Mouse (Mus musculus) gastrocnemius, postnatal 36 days (tissue): Measurements from ENCODE around the gene Dhps. TPM values are rescaled to one million over a fixed set of nuclear protein-coding genes. Genes with fewer than 3 reads are reported as not detected.
"Not testable (repeated sequence)": the region's sequence is repeated elsewhere in the genome, so short reads cannot be mapped to it uniquely, and the experiment has no call there.

Source experiments
- DNase-seq, 2 experiments: peaks; one replicate each; pipeline ENCODE4 v3.0.0; 2022
- intact Hi-C: fragments of 180-260 bp; cut with DNase I; formaldehyde crosslinking; loops from one replicate; pipeline ENCODE4 v1.15.1; 2025
- total RNA-seq, 2 experiments: library from RNA; stranded (reverse); gene quantifications; 2 replicates each; pipeline ENCODE4 v1.2.3; 2021

The Dhps gene
- total RNA-seq, 2 experiments from 2014 or later = 18.2 to 23.6 TPM

DNA sequence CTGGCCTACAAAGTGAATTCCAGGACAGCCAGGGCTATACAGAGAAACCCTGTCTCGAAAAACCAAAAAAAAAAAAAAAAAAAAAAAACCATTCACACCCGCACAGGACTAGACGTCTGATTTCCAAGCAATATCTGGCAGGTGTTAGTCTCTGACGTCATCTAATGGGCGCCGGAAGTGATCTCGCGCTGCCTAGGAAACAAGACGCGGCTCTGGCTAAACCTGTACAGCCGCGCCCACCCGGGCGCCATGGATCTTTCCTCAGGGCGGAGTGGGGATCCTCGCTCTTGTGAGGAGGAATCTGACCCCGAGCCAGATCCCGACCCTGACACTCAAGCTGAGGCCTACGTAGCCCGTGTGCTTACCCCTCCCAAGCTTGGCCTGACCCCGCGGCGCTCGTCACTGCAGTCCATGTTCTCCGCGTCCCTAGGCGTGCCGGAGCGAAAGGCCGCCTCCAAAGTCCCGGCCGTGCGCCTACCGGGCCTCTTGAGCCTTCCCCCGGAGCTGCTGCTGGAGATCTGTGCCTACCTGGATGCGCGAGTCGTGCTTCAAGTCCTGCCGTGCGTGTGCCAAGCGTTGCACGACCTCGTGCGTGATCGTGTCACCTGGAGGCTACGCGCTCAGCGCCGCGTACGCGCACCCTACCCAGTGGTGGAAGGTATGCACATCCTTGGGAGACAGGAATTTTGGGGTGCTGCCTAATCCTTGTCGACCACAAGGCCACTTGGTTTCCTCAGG is 11.5 kb upstream of the Dhps start, which contains the start of gene Fbxw9:
Gene Fbxw9, plus strand, starts transcription at position 177 of the 738 bp plus-strand sequence.
- intact Hi-C loops = no loop called here
- DNase-seq = peak; percentile 76 to 81

- DNase-seq = no peak
- intact Hi-C loops = no loop called here
These were observed 9.0 kb upstream of the Dhps start for GRCm38 (mm10) chr8:85062603-85063002.

- intact Hi-C loops = no loop called here
- DNase-seq = no peak
These were observed 6.3 kb upstream of the Dhps start for GRCm38 (mm10) chr8:85065213-85065612.

- DNase-seq = no peak
- intact Hi-C loops = no loop called here
These were observed 4.4 kb upstream of the Dhps start for GRCm38 (mm10) chr8:85067155-85067554.

GRCm38 (mm10) chr8:85067982-85068381 is 3.6 kb upstream of the Dhps start, which contains the start of gene Gm5741:
Gene Gm5741 (minus strand): TSS chr8:85067982.
- no peak for DNase-seq
- intact Hi-C loops = no loop called here

GRCm38 (mm10) chr8:85071041-85071440 is 516 bp upstream of the Dhps start:
- intact Hi-C loops = loop anchor here (10.0 kb wide), 1 partner anchor 344 kb away; no protein-coding TSS in a partner anchor

GRCm38 (mm10) chr8:85072364-85072929 is 890 bp downstream of the Dhps start:
- intact Hi-C loops = loop anchor here (10.0 kb wide), 1 partner anchor 342 kb away; no protein-coding TSS in a partner anchor
- DNase-seq = no peak

More at GRCm38 (mm10) chr8:85071041-85071440, 516 bp upstream of the Dhps start:
- no peak for DNase-seq

DNA sequence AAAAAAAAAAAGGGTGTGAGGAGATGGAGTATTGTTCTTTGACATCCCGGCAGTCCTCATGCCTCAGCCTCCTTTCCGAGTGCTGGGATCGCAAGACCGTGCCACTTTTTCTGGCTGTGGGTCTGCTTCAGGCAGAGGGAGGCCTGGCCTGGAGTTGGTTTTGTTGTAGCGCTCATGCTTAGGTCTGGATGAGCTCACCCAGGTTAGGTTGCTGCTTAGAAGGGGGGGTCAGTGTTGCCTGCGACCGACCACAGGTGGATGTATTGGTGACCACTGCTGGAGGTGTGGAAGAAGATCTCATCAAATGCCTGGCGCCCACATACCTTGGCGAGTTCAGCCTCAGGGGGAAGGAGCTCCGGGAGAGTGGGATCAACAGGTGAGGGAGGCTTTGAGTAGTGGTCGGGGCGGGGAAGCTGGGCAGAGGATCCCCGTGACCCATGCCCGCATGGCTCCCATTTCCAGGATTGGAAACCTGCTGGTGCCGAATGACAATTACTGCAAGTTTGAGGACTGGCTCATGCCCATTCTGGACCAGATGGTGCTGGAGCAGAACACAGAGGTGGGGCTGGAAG is 1.6 kb downstream of the Dhps start:
- intact Hi-C loops = loop anchor here (10.0 kb wide), 1 partner anchor 342 kb away; no protein-coding TSS in a partner anchor
- no peak for DNase-seq

- intact Hi-C loops = loop anchor here (10.0 kb wide), 1 partner anchor 341 kb away; no protein-coding TSS in a partner anchor
These were observed 2.6 kb downstream of the Dhps start for GRCm38 (mm10) chr8:85074167-85074566.

DNA sequence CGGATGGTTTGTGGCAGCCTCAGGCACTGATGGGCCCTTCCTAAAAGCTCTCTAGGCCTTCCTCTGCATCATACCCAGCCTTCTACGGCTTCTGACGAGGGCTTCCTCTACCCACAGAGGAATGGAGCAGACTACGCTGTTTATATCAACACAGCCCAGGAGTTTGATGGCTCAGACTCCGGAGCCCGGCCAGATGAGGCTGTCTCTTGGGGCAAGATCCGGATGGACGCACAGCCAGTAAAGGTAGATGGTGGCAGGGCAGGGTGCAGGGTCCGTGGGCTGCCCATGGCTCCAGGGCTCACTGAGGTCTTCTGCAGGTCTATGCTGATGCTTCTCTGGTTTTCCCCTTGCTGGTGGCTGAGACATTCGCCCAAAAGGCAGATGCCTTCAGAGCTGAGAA is 3.1 kb downstream of the Dhps start:
- intact Hi-C loops = loop anchor here (5.0 to 10.0 kb wide), 2 partner anchors 98 to 340 kb away; no protein-coding TSS in a partner anchor
- DNase-seq = no peak

More at GRCm38 (mm10) chr8:85074167-85074566, 2.6 kb downstream of the Dhps start:
- DNase-seq = no peak

GRCm38 (mm10) chr8:85076001-85076400 is 4.4 kb downstream of the Dhps start:
- intact Hi-C loops = loop anchor here (5.0 to 10.0 kb wide), 2 partner anchors 96 to 339 kb away; no protein-coding TSS in a partner anchor
- DNase-seq = no peak

- DNase-seq = peak; percentile 58 to 68
- intact Hi-C loops = loop anchor here (5.0 to 10.0 kb wide), 2 partner anchors 95 to 338 kb away; no protein-coding TSS in a partner anchor
These were observed 5.4 kb downstream of the Dhps start for GRCm38 (mm10) chr8:85076993-85077392.

DNA sequence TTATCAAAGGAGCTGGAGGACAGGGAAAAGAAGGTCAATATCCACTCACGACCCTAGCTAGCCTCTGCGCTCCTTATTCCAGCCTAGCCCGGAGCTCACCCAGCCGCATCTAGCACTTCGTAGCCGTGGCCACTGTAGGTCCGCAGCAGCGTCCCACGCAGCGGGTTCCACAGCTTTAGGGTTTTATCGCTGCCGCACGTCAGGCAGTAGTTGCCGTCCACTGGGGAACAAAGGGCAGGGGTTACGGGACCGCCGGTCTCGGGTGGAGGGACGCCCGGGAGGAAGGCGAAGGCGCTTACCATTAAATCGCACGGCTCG is 8.6 kb downstream of the Dhps start:
- intact Hi-C loops = loop anchor here (10.0 kb wide), 1 partner anchor 195 kb away; no protein-coding TSS in a partner anchor
- DNase-seq = no peak

DNA sequence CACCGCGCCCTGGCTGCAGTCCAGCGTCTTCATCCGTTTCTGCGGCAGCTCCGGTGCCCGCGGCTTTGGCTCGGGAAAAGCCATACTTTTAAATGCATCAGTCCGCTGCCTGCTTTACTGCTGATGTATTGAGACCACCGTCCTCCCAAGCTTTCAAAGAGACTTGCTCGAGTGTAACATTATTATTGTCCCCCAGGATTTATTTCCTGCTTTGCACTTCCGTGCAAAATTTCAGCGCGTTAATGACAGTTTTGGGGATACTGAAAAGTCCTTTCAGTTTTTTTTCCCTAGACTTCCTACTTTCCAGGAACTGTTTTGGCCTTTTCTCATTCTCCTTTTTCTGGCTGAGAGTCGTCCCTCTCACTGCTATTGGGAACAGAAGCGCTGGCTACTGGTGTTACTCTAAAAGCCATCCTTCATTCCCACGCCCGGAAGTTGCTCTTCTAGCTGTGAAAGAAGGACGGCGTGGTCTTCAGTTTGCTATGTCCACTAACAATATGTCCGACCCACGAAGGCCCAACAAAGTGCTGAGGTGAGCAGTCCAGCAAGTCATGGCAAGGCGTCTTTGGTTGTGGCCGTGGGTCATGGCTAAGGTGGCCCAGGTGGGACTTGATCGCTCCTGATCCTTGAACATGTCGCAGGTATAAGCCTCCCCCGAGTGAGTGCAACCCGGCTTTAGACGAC is 9.1 kb downstream of the Dhps start, which contains the start of gene Wdr83os:
Gene Wdr83os, plus strand, starts transcription at position 209 of the 684 bp plus-strand sequence.
- intact Hi-C loops = loop anchor here (10.0 kb wide), 1 partner anchor 194 kb away; no protein-coding TSS in a partner anchor
- DNase-seq = peak in 1 of 2 experiments; percentile 67

GRCm38 (mm10) chr8:85081216-85081555 is 9.6 kb downstream of the Dhps start, which contains the start of gene Wdr83:
Gene Wdr83 (minus strand): TSS chr8:85081306.
- intact Hi-C loops = loop anchor here (10.0 kb wide), 1 partner anchor 194 kb away; no protein-coding TSS in a partner anchor
- DNase-seq = no peak

- intact Hi-C loops = loop anchor here (10.0 kb wide), 1 partner anchor 193 kb away; no protein-coding TSS in a partner anchor
- DNase-seq = not testable (repeated sequence)
These were observed 10.6 kb downstream of the Dhps start for GRCm38 (mm10) chr8:85082169-85082568.

GRCm38 (mm10) chr8:85083108-85083813 is 11.7 kb downstream of the Dhps start, which contains the start of gene Man2b1:
Gene Man2b1 (plus strand): TSS chr8:85083270.
- intact Hi-C loops = loop anchor here (10.0 kb wide), 1 partner anchor 192 kb away; no protein-coding TSS in a partner anchor
- peak; percentile 75 to 87 for DNase-seq

- intact Hi-C loops = loop anchor here (10.0 kb wide), 1 partner anchor 190 kb away; no protein-coding TSS in a partner anchor
- no peak for DNase-seq
These were observed 13.1 kb downstream of the Dhps start for GRCm38 (mm10) chr8:85084633-85085032.

- intact Hi-C loops = loop anchor here (10.0 kb wide), 1 partner anchor 189 kb away; no protein-coding TSS in a partner anchor
These were observed 14.7 kb downstream of the Dhps start for GRCm38 (mm10) chr8:85086238-85086637.

More at GRCm38 (mm10) chr8:85086238-85086637, 14.7 kb downstream of the Dhps start:
- no peak for DNase-seq
